In genomic region chr14:20319420-20319819, GRCm38 (mm10) we compare ENCODE assay signal across 10 mouse cellular contexts. TPM values are rescaled to one million over a fixed set of nuclear protein-coding genes. Genes with fewer than 3 reads are reported as not detected.
DNase-seq lines count a peak whose midpoint lies in the region; ATAC-seq lines count a peak whose summit lies in the region.
"Had no signal": no experiment of that assay in that cellular context is flagged by ENCODE, and none has a peak within 500 bp of the region (broad histone marks: within the 10 kb centered on the region; RNA-seq: fewer than 3 reads in every experiment).

No protein-coding gene starts in this region.

- no peak for ATAC-seq in hindbrain, embryonic 12.5 days (ENCODE audit: low FRiP score)

- H3K27me3 ChIP-seq in heart, embryonic 10.5 days (ENCODE audit: insufficient read depth, poor library complexity, severe bottlenecking), result no peaks in the 10 kb centered on the region
- H3K27me3 ChIP-seq in embryonic facial prominence, embryonic 10.5 days (replicated peaks; ENCODE audit: low read depth, poor library complexity, severe bottlenecking), result no peaks in the 10 kb centered on the region
- H3K27me3 ChIP-seq in hindbrain, embryonic 12.5 days, result no peaks in the 10 kb centered on the region
- H3K27me3 ChIP-seq: embryonic facial prominence, embryonic 13.5 days; limb, embryonic 12.5 days had no signal

- WGBS in heart, embryonic 10.5 days, result 84% methylated on average over 3 of the region's 3 CpGs
- 80% methylated on average over 3 of the region's 3 CpGs for WGBS in embryonic facial prominence, embryonic 10.5 days
- 87% methylated on average over 3 of the region's 3 CpGs for WGBS in hindbrain, embryonic 12.5 days

- intact Hi-C loops in left cerebral cortex, postnatal 4 days (cut with DNase I), result no loop called here

- peaks cover 59% of the 10 kb centered on the region for H3K36me3 ChIP-seq in heart, embryonic 10.5 days
- peaks cover 69% of the 10 kb centered on the region for H3K36me3 ChIP-seq in embryonic facial prominence, embryonic 10.5 days (replicated peaks)
- peaks cover 49% of the 10 kb centered on the region for H3K36me3 ChIP-seq in hindbrain, embryonic 12.5 days

- no peak overlapping the region for H3K9ac ChIP-seq in hindbrain, embryonic 12.5 days
- H3K9ac ChIP-seq: embryonic facial prominence, embryonic 13.5 days; limb, embryonic 12.5 days had no signal

- H3K27ac ChIP-seq in heart, embryonic 10.5 days, result no peak overlapping the region
- no peak overlapping the region for H3K27ac ChIP-seq in embryonic facial prominence, embryonic 10.5 days (replicated peaks)
- no peak overlapping the region for H3K27ac ChIP-seq in hindbrain, embryonic 12.5 days
- H3K27ac ChIP-seq: embryonic facial prominence, embryonic 13.5 days; limb, embryonic 12.5 days had no signal

- H3K4me3 ChIP-seq in heart, embryonic 10.5 days, result no peak overlapping the region
- H3K4me3 ChIP-seq in embryonic facial prominence, embryonic 10.5 days, result no peak overlapping the region
- no peak overlapping the region for H3K4me3 ChIP-seq in hindbrain, embryonic 12.5 days
- H3K4me3 ChIP-seq: embryonic facial prominence, embryonic 13.5 days; limb, embryonic 12.5 days had no signal

- H3K4me2 ChIP-seq in hindbrain, embryonic 12.5 days (replicated peaks), result no peak overlapping the region
- H3K4me2 ChIP-seq: embryonic facial prominence, embryonic 13.5 days; limb, embryonic 12.5 days had no signal

- H3K9me3 ChIP-seq in heart, embryonic 10.5 days, result no peaks in the 10 kb centered on the region
- no peaks in the 10 kb centered on the region for H3K9me3 ChIP-seq in embryonic facial prominence, embryonic 10.5 days
- H3K9me3 ChIP-seq in hindbrain, embryonic 12.5 days (replicated peaks), result no peaks in the 10 kb centered on the region
- H3K9me3 ChIP-seq: embryonic facial prominence, embryonic 13.5 days; limb, embryonic 12.5 days had no signal

- no peaks in the 10 kb centered on the region for H3K4me1 ChIP-seq in heart, embryonic 10.5 days
- no peaks in the 10 kb centered on the region for H3K4me1 ChIP-seq in embryonic facial prominence, embryonic 10.5 days
- no peaks in the 10 kb centered on the region for H3K4me1 ChIP-seq in hindbrain, embryonic 12.5 days
- H3K4me1 ChIP-seq: embryonic facial prominence, embryonic 13.5 days; limb, embryonic 12.5 days had no signal

- peak; percentile 56 for DNase-seq in heart, postnatal 4 days
- DNase-seq in heart, embryonic 10.5 days (ENCODE audit: low spot score), result no peak
- DNase-seq in B cell, adult 2 months, result peak; percentile 67 to 69
- peak; percentile 33 to 53 for DNase-seq in adrenal gland, adult 18-20 months (ENCODE audit: low spot score in 2 of 2)
- peak; percentile 43 for DNase-seq in embryonic facial prominence, embryonic 10.5 days (ENCODE audit: low spot score)
- DNase-seq in left cerebral cortex, postnatal 4 days, result peak; percentile 32
- peak; percentile 45 to 56 for DNase-seq in right cerebral cortex, adult 2 months (ENCODE audit: low spot score in 2 of 2)

RNA-seq across cellular contexts. Expression of gene Nudt13, which starts 24.9 kb away (rescaled TPM):
- 10 to 100 TPM; 19.7 to 20.3 TPM for total RNA-seq in heart, postnatal 4 days (2021)
- 12.4 and 13.1 TPM in 2 replicates for polyA plus RNA-seq in heart, embryonic 10.5 days (2016; fragmentation: Nextera tagmentation; extraction: Ambion mirVana)
- 10 to 100 TPM; 43.3 to 70.4 TPM for total RNA-seq in adrenal gland, adult 18-20 months (2021)
- polyA plus RNA-seq in embryonic facial prominence, embryonic 10.5 days (2016; fragmentation: Nextera tagmentation; extraction: Ambion mirVana), result 13.1 and 14.2 TPM in 2 replicates
- 10 to 100 TPM; 18.7 to 22.6 TPM for total RNA-seq in left cerebral cortex, postnatal 4 days (2021)
- polyA plus RNA-seq in hindbrain, embryonic 12.5 days (2016; fragmentation: Nextera tagmentation; extraction: Ambion mirVana), result 11.7 and 12.5 TPM in 2 replicates

RNA-seq across cellular contexts. Expression of gene Ecd, which starts 28.5 kb away (rescaled TPM):
- total RNA-seq in heart, postnatal 4 days (2021), result 10 to 100 TPM; 33.6 to 35.7 TPM
- 47.7 and 58.8 TPM in 2 replicates for polyA plus RNA-seq in heart, embryonic 10.5 days (2016; fragmentation: Nextera tagmentation; extraction: Ambion mirVana)
- total RNA-seq in adrenal gland, adult 18-20 months (2021), result 10 to 100 TPM; 32.9 to 42.8 TPM
- polyA plus RNA-seq in embryonic facial prominence, embryonic 10.5 days (2016; fragmentation: Nextera tagmentation; extraction: Ambion mirVana), result 76.1 and 76.7 TPM in 2 replicates
- 10 to 100 TPM; 31.6 to 34.8 TPM for total RNA-seq in left cerebral cortex, postnatal 4 days (2021)
- 55.0 and 59.5 TPM in 2 replicates for polyA plus RNA-seq in hindbrain, embryonic 12.5 days (2016; fragmentation: Nextera tagmentation; extraction: Ambion mirVana)

RNA-seq across cellular contexts. Expression of gene Fam149b, which starts 28.5 kb away (rescaled TPM):
- 10 to 100 TPM; 34.4 to 35.8 TPM for total RNA-seq in heart, postnatal 4 days (2021)
- polyA plus RNA-seq in heart, embryonic 10.5 days (2016; fragmentation: Nextera tagmentation; extraction: Ambion mirVana), result 26.5 and 38.4 TPM in 2 replicates
- 10 to 100 TPM; 37.1 to 43.7 TPM for total RNA-seq in adrenal gland, adult 18-20 months (2021)
- polyA plus RNA-seq in embryonic facial prominence, embryonic 10.5 days (2016; fragmentation: Nextera tagmentation; extraction: Ambion mirVana), result 42.8 and 45.4 TPM in 2 replicates
- total RNA-seq in left cerebral cortex, postnatal 4 days (2021), result 10 to 100 TPM; 51.8 to 53.2 TPM
- polyA plus RNA-seq in hindbrain, embryonic 12.5 days (2016; fragmentation: Nextera tagmentation; extraction: Ambion mirVana), result 52.5 and 53.2 TPM in 2 replicates

RNA-seq across cellular contexts. Expression of gene Kcnk16, which starts 50.4 kb away (rescaled TPM):
- not detected for total RNA-seq in heart, postnatal 4 days (2021)
- polyA plus RNA-seq in heart, embryonic 10.5 days (2016; fragmentation: Nextera tagmentation; extraction: Ambion mirVana), result 0.65 TPM in 1 of 2 replicates, not detected in the other
- not detected for total RNA-seq in adrenal gland, adult 18-20 months (2021)
- 0.32 TPM in 1 of 2 replicates, not detected in the other for polyA plus RNA-seq in embryonic facial prominence, embryonic 10.5 days (2016; fragmentation: Nextera tagmentation; extraction: Ambion mirVana)
- total RNA-seq in left cerebral cortex, postnatal 4 days (2021), result not detected
- polyA plus RNA-seq in hindbrain, embryonic 12.5 days (2016; fragmentation: Nextera tagmentation; extraction: Ambion mirVana), result 0.14 TPM in 1 of 2 replicates, not detected in the other
- polyA plus RNA-seq: embryonic facial prominence, embryonic 13.5 days; limb, embryonic 12.5 days had no signal
